In the genomic region with DNA sequence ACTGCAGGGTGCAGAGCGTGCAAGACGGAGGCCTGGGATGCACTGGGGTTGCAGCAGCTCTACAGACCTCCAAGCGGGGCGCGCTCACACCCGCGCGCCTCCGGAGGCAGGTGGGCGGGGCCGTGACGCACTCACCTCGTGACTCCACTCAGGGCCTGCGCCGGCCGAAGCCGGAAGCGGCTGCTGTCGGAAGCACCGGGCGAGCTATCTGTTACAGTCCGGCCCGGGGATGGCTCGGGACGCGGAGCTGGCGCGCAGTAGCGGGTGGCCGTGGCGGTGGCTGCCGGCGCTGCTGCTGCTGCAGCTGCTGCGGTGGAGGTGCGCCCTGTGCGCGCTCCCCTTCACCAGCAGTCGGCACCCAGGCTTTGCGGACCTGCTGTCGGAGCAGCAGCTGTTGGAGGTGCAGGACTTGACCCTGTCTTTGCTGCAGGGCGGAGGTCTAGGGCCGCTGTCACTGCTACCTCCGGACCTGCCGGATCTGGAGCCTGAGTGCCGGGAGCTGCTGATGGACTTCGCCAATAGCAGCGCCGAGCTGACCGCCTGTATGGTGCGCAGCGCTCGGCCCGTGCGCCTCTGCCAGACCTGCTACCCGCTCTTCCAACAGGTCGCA, we compare ENCODE assay signal across 7 mouse cellular contexts.
DNase-seq lines count a peak whose midpoint lies in the region; ATAC-seq and TF ChIP-seq lines count a peak whose summit lies in the region.

No protein-coding gene starts in this region.

- peak overlapping the region; percentile 75 for H3K9ac ChIP-seq in intestine, postnatal 0 days (ENCODE audit: low read depth, low read length)
- H3K9ac ChIP-seq in midbrain, embryonic 12.5 days (replicated peaks): peak overlapping the region; percentile 72

- peaks cover 7% of the 10 kb centered on the region; the same call in 1 of the 2 replicates for H3K36me3 ChIP-seq in intestine, postnatal 0 days (ENCODE audit: control insufficient read depth, insufficient read depth)
- H3K36me3 ChIP-seq in midbrain, embryonic 12.5 days: peaks cover 2% of the 10 kb centered on the region
- peaks cover 5% of the 10 kb centered on the region; the same call in 1 of the 2 replicates for H3K36me3 ChIP-seq in small intestine, adult 2 months (ENCODE audit: control insufficient read depth, insufficient read depth, low read length)

- no peaks in the 10 kb centered on the region for H3K27me3 ChIP-seq in intestine, postnatal 0 days (replicated peaks; ENCODE audit: control insufficient read depth, insufficient read depth, low read length)
- H3K27me3 ChIP-seq in midbrain, embryonic 12.5 days: 0 out of 2 replicates have a peak, but pooled peaks cover 5% of the 10 kb centered on the region
- H3K27me3 ChIP-seq in small intestine, adult 2 months (ENCODE audit: control insufficient read depth, insufficient read depth, low read length): no peaks in the 10 kb centered on the region

- H3K4me1 ChIP-seq in intestine, postnatal 0 days (replicated peaks; ENCODE audit: control insufficient read depth, insufficient read depth, low read length): peaks cover 2% of the 10 kb centered on the region; the same call in 1 of the 2 replicates
- H3K4me1 ChIP-seq in midbrain, embryonic 12.5 days: peaks cover 21% of the 10 kb centered on the region
- H3K4me1 ChIP-seq in small intestine, adult 2 months (ENCODE audit: control insufficient read depth, insufficient read depth, insufficient read length, low read length): peaks cover 8% of the 10 kb centered on the region; the same call in 1 of the 2 replicates

- TF ChIP-seq CTCF in intestine, postnatal 0 days (IDR thresholded peaks at IDR 0.05; ENCODE audit: low read depth): peak; percentile 51
- TF ChIP-seq CTCF in small intestine, adult 2 months (IDR thresholded peaks at IDR 0.05; ENCODE audit: extremely low read depth, insufficient read length, insufficient replicate concordance, low read depth, low read length): 0 out of 2 replicates have a peak, but pooled peaks have one; percentile 10

- peak overlapping the region; percentile 79 for H3K4me2 ChIP-seq in intestine, postnatal 0 days (replicated peaks; ENCODE audit: low read depth)
- peak overlapping the region; percentile 82 for H3K4me2 ChIP-seq in midbrain, embryonic 12.5 days (replicated peaks)

- H3K9me3 ChIP-seq in intestine, postnatal 0 days (ENCODE audit: control insufficient read depth): no peaks in the 10 kb centered on the region
- no peaks in the 10 kb centered on the region for H3K9me3 ChIP-seq in midbrain, embryonic 12.5 days

- H3K27ac ChIP-seq in intestine, postnatal 0 days (ENCODE audit: low read depth, low read length): peak overlapping the region; percentile 85
- H3K27ac ChIP-seq in midbrain, embryonic 12.5 days (replicated peaks): peak overlapping the region; percentile 86
- H3K27ac ChIP-seq in small intestine, adult 2 months (ENCODE audit: insufficient read depth, low read depth, low read length): peak overlapping the region; percentile 80

- peak; percentile 94 for ATAC-seq in intestine, postnatal 0 days
- peak; percentile 98 for ATAC-seq in midbrain, embryonic 12.5 days (ENCODE audit: low FRiP score, low read depth)

- WGBS in intestine, postnatal 0 days: under 1% methylated on average over 55 of the region's 56 CpGs
- under 1% methylated on average over 56 of the region's 56 CpGs for WGBS in midbrain, embryonic 12.5 days
- WGBS in small intestine, adult 2 months: under 1% methylated on average over 56 of the region's 56 CpGs

- peak overlapping the region; percentile 86 for H3K4me3 ChIP-seq in intestine, postnatal 0 days (ENCODE audit: low read depth, low read length)
- H3K4me3 ChIP-seq in midbrain, embryonic 12.5 days: peak overlapping the region; percentile 95
- peak overlapping the region; percentile 94 for H3K4me3 ChIP-seq in small intestine, adult 2 months (ENCODE audit: low read depth, low read length)

- peak; percentile 95 for DNase-seq in adrenal gland, adult 2 months
- DNase-seq in embryo, embryonic 11.5 days (ENCODE audit: low read depth, low spot score): peak; percentile 80
- peak; percentile 84 to 90 for DNase-seq in gastrocnemius, postnatal 4 days (ENCODE audit: low spot score in 2 of 2)
- peak; percentile 92 for DNase-seq in left cerebral cortex, postnatal 4 days

- TF ChIP-seq POLR2A in small intestine, adult 2 months (IDR thresholded peaks at IDR 0.05; ENCODE audit: low read depth, low read length): peak; percentile 92

- intact Hi-C loops in left cerebral cortex, postnatal 4 days (cut with DNase I): no loop called here

Comparison
In these comparisons a context has a peak if more than half of its experiments do, and no peak if none do; other contexts are left out.
1. Peak in every context shown above with its lines: DNase-seq, ATAC-seq, H3K4me3 ChIP-seq and H3K27ac ChIP-seq.